Mouse (Mus musculus) gastrocnemius, postnatal 14 days (tissue): Measurements from ENCODE around the gene Zdhhc19. TPM values are rescaled to one million over a fixed set of nuclear protein-coding genes. Genes with fewer than 3 reads are reported as not detected.

Experiments used
- DNase-seq: peaks from one replicate; pipeline ENCODE4 v3.0.0; 2021; ENCODE audit warnings: mixed read lengths
- intact Hi-C: fragments of 180-260 bp; cut with DNase I; formaldehyde crosslinking; loops from one replicate; pipeline ENCODE4 v1.15.1; 2025; ENCODE audit warnings: low total_unique reads
- total RNA-seq, 2 experiments: library from RNA; stranded (reverse); gene quantifications; 2 replicates each; pipeline ENCODE4 v1.2.3; 2021

The Zdhhc19 gene
- total RNA-seq, 2 experiments from 2014 or later: not detected

DNA sequence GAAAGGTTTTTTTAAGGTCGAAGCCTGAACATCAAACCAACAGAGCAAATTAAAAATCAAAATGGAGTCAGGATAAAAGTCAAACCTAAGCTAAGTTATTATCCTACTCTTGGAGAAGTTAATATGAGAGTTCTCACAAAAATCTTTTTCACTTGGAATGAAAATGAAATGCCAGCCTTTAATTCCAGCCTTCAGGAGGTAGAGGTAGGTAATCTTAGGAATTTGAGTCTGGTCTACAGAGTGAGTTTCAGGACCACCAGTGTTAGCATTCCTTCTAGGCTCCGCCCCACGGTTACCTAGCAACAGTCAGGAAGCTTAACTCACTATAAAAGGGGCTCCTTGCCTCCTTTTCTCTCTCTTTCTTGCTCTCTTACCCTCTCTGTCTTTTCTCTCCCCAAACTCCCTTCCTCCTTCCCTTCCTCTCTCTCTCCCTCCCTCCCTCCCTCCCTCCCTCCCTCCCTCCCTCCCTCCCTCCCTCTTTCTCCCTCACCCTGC is 42.7 kb downstream of the Zdhhc19 start:
- no peak for DNase-seq
- intact Hi-C loops: no loop called here

DNA sequence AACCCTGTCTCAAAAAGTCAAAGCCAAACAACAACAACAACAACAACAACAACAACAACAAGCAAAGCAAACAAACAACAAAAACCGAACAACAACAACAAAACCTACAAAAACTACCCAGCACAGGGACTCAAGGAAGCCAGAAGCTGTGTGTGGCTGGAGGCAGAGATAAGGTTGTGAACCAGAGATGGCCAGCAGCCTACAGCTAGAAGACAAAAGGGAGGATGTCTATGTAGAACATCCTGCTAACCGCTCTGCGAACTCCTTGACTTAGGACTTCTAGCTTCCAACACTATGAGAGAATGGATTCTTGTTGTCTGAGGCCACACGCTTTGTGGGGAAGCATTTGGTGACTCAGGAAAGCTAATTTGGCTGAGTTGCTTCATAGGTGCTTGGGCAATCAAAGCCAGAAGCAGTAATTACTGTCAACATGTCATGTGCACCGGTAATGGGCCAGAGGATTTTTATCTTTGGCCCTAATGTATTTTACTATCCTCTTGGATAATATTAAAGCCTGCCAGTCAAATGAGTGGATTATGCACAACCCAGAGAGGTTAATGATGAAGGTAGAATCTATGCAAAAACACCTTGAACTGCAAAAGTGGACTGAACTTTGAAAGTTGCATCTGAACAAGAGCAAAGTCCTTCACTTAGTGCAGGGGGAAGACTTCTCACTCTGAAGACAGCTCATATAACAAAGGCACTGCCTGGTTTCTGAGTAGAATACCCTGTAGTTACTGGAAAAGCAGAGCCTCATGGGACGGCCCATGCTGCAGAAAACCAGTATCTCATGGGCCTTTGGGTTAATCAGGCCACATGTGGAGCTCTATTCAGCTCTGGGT is 45.5 kb downstream of the Zdhhc19 start:
- intact Hi-C loops: no loop called here
- no peak for DNase-seq

DNA sequence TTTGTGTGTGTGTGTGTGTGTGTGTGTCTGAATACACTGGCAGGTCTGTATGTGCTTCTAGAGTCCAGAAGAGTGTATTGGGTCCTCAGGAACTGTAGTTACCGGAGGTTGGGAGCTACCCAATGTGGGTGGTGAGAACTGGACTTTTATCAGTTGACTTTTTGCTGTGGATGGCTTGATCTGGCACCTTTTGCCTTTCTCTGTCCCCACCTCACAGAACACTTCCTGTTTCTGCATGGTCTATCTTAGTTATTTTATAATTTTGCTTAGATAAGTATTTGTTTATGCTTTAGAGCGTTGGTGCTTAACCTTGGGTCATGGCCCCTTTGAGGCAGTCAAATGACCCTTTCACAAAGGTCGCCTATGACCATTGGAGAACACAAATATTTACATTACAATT is 47.4 kb downstream of the Zdhhc19 start:
- intact Hi-C loops: no loop called here
- DNase-seq: no peak

DNA sequence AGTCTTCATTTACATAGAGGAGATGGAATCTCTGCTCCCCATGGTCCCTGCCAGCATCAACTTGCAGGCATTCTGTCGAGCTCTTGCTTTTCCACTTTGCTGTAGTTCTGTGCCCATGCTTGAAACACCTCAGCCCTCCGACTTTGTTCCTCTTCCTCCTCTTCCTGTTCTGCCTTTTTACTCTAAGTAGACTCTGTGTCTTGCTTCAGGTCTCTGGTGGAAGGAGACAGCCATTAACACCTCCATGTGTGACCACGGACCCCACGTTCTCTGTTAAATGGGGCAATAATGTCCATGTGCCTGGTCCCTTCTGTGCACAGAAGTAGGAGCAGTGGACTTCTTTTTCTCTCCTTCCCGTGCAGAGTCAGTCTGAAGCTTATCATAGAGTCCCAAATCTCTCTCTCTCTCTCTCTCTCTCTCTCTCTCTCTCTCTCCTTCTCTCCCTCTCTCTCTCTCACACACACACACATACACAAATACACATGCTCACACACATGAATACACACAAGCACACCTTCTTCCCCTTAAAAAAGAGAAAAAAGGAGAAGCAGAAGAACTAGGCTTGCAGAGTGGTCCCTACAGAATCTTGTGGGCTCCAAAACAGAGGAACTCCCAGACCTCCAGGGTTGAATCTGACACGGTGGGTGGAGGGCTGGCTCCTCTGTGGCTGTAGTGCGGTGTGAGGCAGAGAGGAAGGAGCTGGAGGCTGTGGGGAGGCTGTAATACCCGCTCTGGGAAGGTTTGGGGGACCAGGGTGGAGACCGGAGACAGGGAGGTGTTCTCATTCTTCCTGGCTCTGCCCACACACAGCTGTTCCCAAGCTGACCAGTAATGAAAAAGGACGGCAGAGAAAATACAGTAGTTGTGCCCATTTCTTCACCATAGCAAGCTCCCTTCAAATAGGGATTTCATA is 51.3 kb downstream of the Zdhhc19 start:
- intact Hi-C loops: no loop called here
- DNase-seq: no peak

DNA sequence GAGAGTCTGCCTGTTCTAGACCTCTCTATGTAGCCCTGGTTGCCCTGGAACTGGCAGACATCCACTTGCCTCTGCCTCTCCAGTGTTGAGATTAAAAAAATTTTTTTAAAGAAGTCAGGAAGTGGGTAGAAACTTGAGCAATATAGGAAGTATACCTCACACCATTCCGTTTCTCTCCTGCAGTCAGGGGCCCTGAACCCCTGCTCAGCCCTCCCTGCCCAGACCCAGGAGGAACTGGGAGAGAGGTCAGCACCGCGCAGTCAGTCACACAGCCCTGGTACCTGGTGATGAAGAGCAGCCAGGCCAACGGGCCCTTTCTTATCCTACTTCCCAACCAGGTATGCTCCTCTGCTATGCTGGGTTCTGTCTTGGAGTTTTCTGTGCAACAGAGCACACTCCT is 54.0 kb downstream of the Zdhhc19 start:
- intact Hi-C loops: no loop called here
- DNase-seq: no peak

DNA sequence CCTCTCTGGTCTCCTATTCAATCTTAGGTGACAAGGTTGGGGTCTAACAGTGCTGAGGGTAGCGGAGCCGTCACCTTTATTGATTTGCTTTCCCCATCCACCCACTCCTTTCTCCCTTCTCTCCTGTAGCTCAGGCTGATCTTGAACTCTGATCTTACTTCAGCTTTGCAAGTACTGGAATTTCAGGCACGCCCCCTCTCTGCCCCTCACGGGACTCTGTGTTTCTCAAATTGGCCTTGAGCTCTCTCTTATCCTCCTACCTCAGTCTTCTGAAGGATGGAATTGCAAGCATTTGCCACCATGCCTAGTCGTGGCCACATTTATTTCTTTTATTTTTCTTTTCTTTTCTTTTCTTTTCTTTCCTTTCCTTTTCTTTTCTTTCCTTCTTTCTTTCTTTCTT is 54.4 kb downstream of the Zdhhc19 start:
- intact Hi-C loops: no loop called here
- DNase-seq: no peak

DNA sequence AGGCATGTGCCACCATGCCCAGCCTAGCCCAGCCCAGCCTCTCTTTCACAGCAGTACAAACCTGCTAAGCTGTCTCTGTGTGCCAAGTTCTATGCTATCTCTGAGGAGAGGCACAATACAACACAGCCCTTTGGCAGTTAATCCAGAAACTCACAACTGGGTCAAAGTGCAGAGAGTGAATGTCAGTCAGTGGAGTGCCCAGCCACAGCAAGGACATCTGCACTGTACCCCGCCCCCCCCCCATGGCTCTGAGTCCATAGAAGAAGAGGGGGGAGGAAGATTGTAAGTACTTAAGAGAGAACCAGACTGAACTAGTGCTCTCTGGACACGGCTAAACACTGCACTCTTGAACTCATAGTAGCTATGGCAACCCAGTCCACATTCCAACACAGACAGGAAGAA is 55.3 kb downstream of the Zdhhc19 start:
- intact Hi-C loops: no loop called here
- DNase-seq: no peak

DNA sequence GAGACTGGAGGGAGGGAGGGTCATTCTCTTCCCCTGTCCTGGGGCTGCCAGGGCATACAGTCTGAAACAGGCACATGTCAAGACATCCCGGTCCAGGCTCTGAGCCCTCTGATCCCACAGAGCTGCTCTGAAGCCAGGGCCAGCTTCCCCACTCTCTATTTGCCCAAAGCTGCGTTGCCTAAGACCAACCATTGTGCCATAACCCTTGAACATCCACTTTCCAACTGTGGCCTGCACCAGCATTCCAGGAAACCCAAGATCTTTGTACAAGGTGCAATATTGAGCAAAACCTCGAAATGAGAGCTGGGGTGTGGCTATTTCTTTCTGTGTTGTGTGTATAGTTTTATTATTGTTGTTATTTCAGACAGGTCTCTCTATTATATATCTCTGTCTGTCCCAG is 59.5 kb downstream of the Zdhhc19 start:
- DNase-seq: no peak
- intact Hi-C loops: no loop called here

DNA sequence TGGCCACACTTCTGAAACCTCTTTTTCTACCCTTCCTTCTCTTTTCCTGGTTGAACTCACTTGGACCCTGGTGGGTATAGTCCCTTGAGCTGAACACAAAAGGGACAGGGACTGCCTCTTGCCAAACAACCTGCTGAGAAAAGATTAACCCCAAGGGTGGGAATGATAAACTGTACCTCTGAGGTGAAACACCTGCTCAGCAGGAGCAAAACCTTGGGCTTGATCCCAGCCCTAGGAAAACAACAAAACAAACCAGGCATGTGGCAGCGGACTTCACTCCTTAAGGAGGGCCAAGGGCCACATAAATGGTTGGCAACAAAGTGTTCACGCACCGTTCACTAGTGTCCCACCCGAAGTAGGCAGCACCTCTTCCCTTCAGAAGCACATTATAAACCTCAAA is 63.4 kb downstream of the Zdhhc19 start:
- intact Hi-C loops: no loop called here
- DNase-seq: no peak

DNA sequence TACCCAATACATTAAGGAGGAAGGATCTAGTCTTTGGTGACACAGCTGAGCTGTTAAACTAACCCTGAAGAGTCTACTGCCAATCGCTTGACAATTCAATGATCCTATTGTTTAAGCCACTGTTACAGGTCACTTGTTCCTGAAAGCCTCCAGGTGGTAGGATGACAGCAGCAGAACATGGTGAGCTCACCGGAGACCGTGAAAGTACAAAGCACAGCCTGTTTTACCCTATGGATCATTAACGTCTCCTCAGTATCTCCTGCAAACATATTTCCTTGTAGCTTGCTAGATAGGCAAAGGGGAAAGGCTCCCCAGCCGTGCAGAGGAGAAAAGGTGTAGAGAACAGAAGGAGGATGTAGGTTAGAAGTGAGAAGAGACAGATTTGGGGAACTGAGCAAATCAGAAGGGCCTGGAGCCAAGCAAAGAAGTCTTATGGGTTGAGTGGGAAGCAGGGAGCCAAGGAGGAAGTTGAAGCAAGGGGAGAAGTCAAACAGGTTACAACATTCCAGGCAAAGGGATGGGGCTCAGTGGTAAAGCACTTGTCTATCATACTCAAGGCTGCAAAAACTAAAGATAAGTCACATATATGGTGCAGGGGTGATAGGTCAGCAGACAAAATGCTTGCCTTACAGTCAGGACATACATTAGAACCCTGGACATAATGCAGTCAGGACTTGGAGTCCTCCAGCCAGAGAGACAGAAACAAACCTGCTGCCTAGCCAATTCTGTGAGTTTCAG is 67.2 kb downstream of the Zdhhc19 start:
- no peak for DNase-seq
- intact Hi-C loops: no loop called here

DNA sequence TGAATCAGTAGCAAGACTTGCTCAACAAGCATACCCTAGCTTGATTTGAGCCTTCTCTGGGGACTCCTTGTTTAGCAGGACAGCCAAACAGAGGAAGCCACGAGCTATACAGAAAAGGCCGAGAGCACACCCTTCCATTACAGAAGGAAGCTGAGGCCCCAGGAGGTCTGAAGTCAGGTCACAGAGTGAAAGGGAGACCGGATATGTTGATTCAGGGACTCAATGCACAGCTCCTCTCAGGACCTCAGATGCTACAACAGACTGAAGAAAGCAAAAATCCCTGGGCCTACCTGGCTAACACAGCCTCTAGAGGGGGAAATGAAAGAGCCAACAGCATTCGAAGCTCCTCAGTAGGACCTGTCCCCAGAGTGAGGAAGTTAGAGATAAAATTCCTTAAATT is 71.2 kb downstream of the Zdhhc19 start:
- intact Hi-C loops: no loop called here
- no peak for DNase-seq

DNA sequence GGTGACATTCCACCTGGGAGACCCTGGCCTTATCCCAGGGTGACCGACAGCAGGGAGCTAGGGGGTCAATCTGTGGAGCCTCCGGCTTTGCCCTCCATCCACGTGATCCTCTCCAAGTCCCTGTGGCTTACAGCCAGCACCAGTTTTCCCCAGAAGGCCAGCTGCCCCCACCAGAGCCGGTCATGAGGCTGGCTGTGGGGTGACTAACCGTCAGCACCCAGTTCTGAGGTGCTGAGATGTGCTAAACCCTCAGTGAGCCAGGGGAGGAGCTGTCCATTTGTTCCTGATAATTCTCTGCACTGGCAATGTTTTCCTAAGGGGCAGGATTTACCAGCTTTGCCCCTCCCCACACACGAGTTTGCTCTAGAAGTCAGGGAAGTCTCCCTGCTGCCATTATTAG is 72.3 kb downstream of the Zdhhc19 start:
- intact Hi-C loops: no loop called here
- no peak for DNase-seq

DNA sequence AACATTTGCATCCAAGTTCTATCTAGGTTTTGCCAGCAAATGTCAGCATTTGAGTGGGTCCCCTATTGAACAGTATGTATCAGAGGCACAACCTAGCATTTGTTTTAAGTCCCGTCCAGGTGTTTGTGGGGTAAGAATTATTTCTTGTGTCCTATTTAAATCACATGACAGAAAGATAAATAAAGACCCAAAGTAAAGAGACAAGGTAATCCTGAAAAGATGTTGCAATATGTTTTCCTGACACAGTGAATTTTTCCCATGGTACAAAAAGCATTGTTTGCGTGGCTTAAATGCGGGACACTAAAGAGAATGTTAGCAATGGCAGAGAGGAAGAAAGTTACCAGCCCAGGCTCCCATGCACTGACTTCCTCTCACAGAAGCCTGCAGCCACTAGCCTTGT is 74.0 kb downstream of the Zdhhc19 start:
- intact Hi-C loops: no loop called here
- no peak for DNase-seq

DNA sequence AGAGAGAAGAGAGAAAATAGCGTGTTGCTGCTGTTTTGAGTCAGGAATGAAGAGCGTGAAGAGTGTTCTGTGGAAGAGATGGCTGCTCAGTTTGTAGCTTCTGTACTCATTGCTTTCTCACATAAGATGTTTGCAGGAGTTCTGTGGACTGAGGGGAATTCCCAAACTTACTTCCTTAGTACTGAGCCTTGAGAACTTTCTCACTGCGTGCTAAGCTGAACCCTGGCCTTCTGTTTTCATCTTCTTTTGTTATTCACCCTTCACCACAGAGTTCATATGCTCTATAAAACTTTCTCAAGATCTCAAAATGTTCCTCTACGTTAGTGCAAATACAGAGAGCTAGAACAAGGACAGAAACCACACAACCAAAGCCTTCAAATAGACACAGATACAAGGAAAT is 76.5 kb downstream of the Zdhhc19 start:
- DNase-seq: no peak
- intact Hi-C loops: no loop called here

DNA sequence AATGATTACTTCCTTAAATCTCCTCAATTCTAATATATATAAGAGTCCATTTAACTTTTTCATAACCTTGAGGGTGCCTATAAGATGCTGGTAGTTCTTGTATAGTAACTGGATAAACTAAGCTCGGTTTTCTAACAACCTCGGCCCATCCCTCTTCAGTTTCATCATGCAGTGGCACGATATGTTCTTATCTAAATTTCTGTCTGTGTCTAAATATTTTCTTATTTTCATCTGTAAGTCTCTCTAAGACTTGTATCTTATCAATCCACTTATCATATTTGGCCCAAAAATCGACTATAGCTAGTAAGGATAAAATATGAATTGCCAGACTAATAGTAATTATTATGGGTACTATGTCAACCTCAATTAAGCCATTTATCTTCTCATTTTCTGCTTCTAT is 90.4 kb downstream of the Zdhhc19 start:
- DNase-seq: no peak

DNA sequence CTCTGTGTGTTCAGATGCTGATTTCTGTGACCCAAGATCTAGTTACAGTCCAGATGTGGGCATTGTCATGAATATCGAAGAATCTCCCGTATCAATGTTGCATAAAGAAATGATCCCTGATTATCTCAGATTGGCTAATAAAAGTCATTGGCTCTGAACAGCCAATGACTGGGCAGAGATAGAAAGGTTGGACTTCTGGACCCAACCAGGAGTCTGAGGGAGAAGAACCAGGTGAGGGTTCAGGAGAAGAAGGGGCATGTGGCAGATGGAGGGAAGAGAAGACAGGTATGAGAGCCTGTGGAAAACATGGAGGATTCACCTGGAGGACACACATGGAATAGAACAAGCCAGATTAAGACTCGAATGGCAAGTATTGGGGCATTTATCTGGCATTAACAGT is 92.5 kb downstream of the Zdhhc19 start:
- DNase-seq: no peak
- intact Hi-C loops: no loop called here

More for the DNA sequence above, 90.4 kb downstream of the Zdhhc19 start:
- intact Hi-C loops: no loop called here

DNA sequence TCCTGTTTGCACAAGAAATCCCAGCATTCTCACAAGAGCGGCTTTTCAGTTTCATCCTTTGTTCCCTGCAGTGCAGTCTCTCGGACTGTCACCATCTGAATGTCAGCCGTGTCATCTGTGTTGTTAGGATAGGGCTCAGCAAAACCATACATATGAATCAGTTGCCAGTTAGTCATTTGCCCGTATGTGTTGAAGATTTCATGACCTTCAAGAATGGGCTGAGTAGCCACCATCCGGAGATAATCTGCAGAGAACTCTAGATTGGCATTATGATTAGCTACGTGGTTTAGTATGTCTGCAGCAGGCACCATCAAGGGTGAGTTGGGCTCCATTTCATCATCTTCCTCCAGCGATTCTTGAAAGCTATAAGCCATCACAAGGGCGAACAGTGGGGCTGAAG is 95.5 kb downstream of the Zdhhc19 start:
- intact Hi-C loops: no loop called here

DNA sequence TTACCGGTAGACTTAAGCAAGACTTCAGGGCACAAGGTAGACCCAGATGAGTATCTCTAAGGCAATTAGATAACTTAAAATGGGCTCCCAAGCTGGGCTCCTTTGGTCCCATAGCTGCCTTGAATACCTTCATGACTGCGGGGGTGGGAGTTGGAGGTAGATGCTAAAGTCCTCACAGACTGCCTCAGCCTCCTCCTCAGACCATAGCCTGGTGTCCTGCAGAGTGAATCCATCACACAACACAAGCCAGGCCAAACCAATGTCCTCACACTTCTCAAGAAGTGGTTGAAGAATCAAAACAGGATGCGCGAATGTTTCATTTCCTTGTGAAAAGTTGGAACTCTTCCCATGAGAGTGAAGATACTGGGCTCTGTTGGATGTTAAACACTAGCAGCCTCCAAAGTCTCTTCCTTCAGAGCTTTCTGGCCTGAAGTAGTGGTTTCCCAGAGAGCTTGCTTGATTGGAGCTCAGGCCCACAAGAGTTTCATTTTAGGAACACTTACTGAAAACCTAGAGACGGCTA is 97.3 kb downstream of the Zdhhc19 start:
- DNase-seq: no peak
- intact Hi-C loops: no loop called here

More for the DNA sequence above, 95.5 kb downstream of the Zdhhc19 start:
- DNase-seq: no peak

DNA sequence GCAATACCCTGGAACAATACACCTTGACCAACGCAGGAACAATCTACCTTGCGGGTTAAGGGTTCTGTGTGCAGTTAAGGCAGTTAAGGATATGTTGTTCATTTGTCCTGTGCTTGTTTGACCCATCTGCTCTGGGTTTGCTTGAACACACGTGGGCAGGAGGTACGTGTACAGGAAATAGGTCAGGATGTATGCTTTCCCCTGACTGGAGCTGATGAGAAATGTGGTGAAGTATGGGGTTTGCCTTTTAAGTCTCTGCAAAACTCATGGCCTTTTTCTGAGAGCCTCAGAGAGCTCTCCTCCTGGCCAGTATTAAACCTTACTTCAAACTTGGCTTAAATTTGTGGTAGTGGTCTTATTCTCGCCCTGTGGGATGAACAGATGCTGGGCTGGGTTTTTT is 97.9 kb downstream of the Zdhhc19 start:
- DNase-seq: no peak
- intact Hi-C loops: no loop called here

DNA sequence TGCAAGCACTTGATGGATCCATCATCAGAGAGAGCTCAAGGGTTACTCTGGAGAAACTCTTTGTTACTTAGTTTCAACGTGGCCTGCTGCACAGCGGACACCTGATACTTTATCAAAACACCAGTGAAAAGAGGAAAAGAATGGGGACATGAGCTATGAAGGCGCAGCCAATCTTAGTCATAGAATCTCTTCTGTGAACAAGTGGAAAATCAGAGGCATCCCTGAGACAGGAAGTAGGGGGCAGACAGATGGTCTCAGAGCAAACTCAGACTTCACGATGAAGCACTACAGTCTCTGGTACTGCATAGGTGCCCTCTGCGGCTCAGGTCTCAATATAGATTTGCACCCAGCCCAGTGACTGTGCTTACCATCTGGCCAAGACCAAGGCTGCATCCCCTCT is 98.6 kb downstream of the Zdhhc19 start:
- intact Hi-C loops: no loop called here
- DNase-seq: no peak
